ENCODE assay signal across 8 mouse cellular contexts in the genomic region with DNA sequence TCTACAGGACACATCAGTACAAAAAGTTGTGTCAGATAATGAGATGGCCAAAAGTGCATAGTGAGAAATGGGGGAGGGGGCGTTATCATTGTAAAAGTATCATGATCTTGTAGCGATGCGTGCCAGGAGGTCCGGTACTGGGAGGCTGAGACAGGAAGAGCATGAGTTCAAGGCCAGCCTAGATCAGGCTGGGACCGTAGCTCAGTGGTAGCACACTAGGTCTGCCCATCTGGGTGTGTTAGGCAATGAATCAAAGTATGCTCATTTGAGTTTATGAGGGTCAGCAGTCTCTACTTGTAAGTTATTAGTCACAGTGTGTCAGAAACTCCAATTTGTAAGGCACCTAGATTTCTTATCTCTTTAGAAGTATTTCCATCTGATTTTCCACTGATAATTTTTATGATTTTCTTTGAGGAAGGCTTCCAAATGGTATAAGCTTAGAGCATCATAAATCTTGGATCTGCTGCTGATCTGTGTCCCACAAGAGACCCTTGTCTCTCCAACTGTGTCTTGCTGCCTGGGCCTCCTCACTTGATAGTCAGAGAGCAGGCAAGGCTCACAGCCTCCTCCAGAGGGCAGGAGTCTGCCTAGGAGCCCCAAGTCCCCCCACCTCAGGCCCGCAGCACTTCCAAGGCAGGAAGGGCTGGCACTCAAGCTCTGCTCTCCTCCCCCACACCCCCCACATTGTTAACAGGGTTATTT. TPM values are rescaled to one million over a fixed set of nuclear protein-coding genes. Genes with fewer than 3 reads are reported as not detected.
DNase-seq lines count a peak whose midpoint lies in the region; ATAC-seq and TF ChIP-seq lines count a peak whose summit lies in the region.

No protein-coding gene starts in this region.

- peak; percentile 81 for ATAC-seq in intestine, embryonic 16.5 days

- DNase-seq in heart, embryonic 10.5 days (ENCODE audit: low spot score): no peak
- no peak for DNase-seq in heart, postnatal 25 days (ENCODE audit: low spot score)
- peak; percentile 13 for DNase-seq in 3134 (ENCODE audit: extremely low read depth, insufficient read length, low spot score)
- peak; percentile 76 for DNase-seq in brain, embryonic 14.5 days (ENCODE audit: low read depth)
- DNase-seq in thymus, adult 2 months: peak; percentile 60
- DNase-seq in layer of hippocampus, postnatal 36 days: no peak
- DNase-seq in T-cell, adult 2 months (ENCODE audit: low spot score): no peak

- no peaks in the 10 kb centered on the region for H3K27me3 ChIP-seq in heart, embryonic 10.5 days (ENCODE audit: insufficient read depth, poor library complexity, severe bottlenecking)
- H3K27me3 ChIP-seq in intestine, embryonic 16.5 days (replicated peaks; ENCODE audit: control insufficient read depth, insufficient read depth, low read length): no peaks in the 10 kb centered on the region
- H3K27me3 ChIP-seq in thymus, adult 2 months (ENCODE audit: control insufficient read depth, insufficient read depth, low read length): no peaks in the 10 kb centered on the region

- H3K4me2 ChIP-seq in intestine, embryonic 16.5 days (ENCODE audit: low read depth, low read length): no peak overlapping the region

- intact Hi-C loops in heart, postnatal 25 days (cut with DNase I): no loop called here

- H3K4me1 ChIP-seq in heart, embryonic 10.5 days: peaks cover 8% of the 10 kb centered on the region
- H3K4me1 ChIP-seq in intestine, embryonic 16.5 days (ENCODE audit: control insufficient read depth, insufficient read depth, low read length): peaks cover 8% of the 10 kb centered on the region
- peaks cover 15% of the 10 kb centered on the region for H3K4me1 ChIP-seq in thymus, adult 2 months (replicated peaks; ENCODE audit: control insufficient read depth, insufficient read depth, low read length)

- 75% methylated on average over 6 of the region's 6 CpGs for WGBS in heart, embryonic 10.5 days
- 73% methylated on average over 6 of the region's 6 CpGs for WGBS in intestine, embryonic 16.5 days
- 84% methylated on average over 6 of the region's 6 CpGs for WGBS in thymus, adult 2 months

- H3K27ac ChIP-seq in heart, embryonic 10.5 days: no peak overlapping the region
- no peak overlapping the region for H3K27ac ChIP-seq in intestine, embryonic 16.5 days (ENCODE audit: low read length)
- H3K27ac ChIP-seq in thymus, adult 2 months (ENCODE audit: control insufficient read depth, insufficient read depth, low read length): no peak overlapping the region

- 0 out of 2 replicates have a peak overlapping the region, but pooled peaks have one; percentile 29 for H3K4me3 ChIP-seq in heart, embryonic 10.5 days
- no peak overlapping the region for H3K4me3 ChIP-seq in intestine, embryonic 16.5 days (ENCODE audit: low read length)
- H3K4me3 ChIP-seq in thymus, adult 2 months (ENCODE audit: control insufficient read depth, insufficient read depth, low read length): no peak overlapping the region

- no peak for TF ChIP-seq POLR2A in brain, embryonic 14.5 days (IDR thresholded peaks at IDR 0.05; ENCODE audit: borderline replicate concordance, extremely low read depth, insufficient read depth, insufficient read length, poor library complexity, severe bottlenecking)
- no peak for TF ChIP-seq POLR2A in thymus, adult 2 months (IDR thresholded peaks at IDR 0.05; ENCODE audit: control insufficient read depth, extremely low read depth, insufficient read depth, low read length, poor library complexity)

- H3K9me3 ChIP-seq in heart, embryonic 10.5 days: no peaks in the 10 kb centered on the region
- H3K9me3 ChIP-seq in intestine, embryonic 16.5 days (ENCODE audit: control insufficient read depth, low read length): no peaks in the 10 kb centered on the region

- H3K9ac ChIP-seq in intestine, embryonic 16.5 days (ENCODE audit: low read depth, low read length): no peak overlapping the region

- no peaks in the 10 kb centered on the region for H3K36me3 ChIP-seq in heart, embryonic 10.5 days
- H3K36me3 ChIP-seq in intestine, embryonic 16.5 days (ENCODE audit: control insufficient read depth, insufficient read depth, low read length): no peaks in the 10 kb centered on the region
- no peaks in the 10 kb centered on the region for H3K36me3 ChIP-seq in thymus, adult 2 months (ENCODE audit: control insufficient read depth, insufficient read depth, low read length)

- peak; percentile 42; the same call in 1 of the 2 replicates for TF ChIP-seq CTCF in brain, embryonic 14.5 days (IDR thresholded peaks at IDR 0.05; ENCODE audit: borderline replicate concordance, extremely low read depth, insufficient read depth, insufficient read length)
- TF ChIP-seq CTCF in thymus, adult 2 months (IDR thresholded peaks at IDR 0.05; ENCODE audit: borderline replicate concordance, control insufficient read depth, extremely low read depth, insufficient read depth, low read length, poor library complexity): peak; percentile 63; the same call in 1 of the 2 replicates

RNA-seq across cellular contexts. Expression of gene Tspan3, which starts 14.3 kb away (rescaled TPM):
- polyA plus RNA-seq in heart, embryonic 10.5 days (2016; fragmentation: Nextera tagmentation; extraction: Ambion mirVana): 399 and 412 TPM in 2 replicates
- total RNA-seq in heart, postnatal 25 days (2021): 100 to 1,000 TPM; 184 to 203 TPM
- polyA plus RNA-seq in brain, embryonic 14.5 days (2012; rRNA removed): 382 and 433 TPM in 2 replicates
- 389 and 416 TPM in 2 replicates for polyA plus RNA-seq in intestine, embryonic 16.5 days (2015; fragmentation: Nextera tagmentation; extraction: Ambion mirVana)
- 120 and 146 TPM in 2 replicates for polyA plus RNA-seq in thymus, adult 2 months (2012; rRNA removed)
- 100 to 1,000 TPM; 329 to 341 TPM for total RNA-seq in layer of hippocampus, postnatal 36 days (2021)

Comparison
In these comparisons a context has a peak if more than half of its experiments do, and no peak if none do; other contexts are left out.
1. DNase-seq: peak in 3134 (single experiment), brain, embryonic 14.5 days (single experiment) and thymus, adult 2 months (single experiment); none in heart, embryonic 10.5 days (single experiment), heart, postnatal 25 days (single experiment), layer of hippocampus, postnatal 36 days (0 of 2) and T-cell, adult 2 months (single experiment).